Mouse (Mus musculus): ENCODE data around the gene Bmt2.

DNA sequence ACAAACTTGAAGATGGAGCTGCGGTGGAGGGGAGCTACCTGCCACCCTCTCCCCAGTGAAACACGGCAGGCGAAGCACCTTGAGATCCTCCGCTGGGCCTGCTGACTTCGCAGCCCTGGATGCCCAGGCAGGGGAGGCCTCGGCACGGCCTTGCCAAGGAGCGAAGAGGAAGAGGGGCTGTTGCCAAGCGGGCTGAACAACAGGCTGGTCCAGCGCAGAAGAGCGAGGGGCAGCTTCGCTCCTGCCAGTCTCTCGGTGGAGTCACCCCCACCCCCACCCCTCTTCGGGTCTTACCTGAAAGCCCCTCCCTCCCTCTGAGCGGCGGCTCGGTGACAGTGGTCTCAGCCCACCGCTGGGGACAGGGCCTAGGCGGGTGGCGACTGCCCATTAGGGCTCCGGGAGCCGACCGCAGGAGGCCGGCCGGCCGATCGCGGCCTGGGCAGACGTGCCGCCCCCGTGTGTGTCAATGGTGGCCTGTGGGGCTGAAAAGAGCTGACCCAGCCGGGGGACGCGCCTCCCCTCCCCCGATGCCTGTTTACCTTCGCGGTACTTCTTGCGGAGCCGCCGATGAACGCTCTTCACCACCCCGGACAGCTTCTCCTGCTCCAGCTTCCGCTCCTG lies 515 bp downstream of the Bmt2 start:
- TF ChIP-seq CTCF (IDR thresholded peaks at IDR 0.05) (0 out of 2 replicates have a peak, but pooled peaks have one; percentile 9), EP300 (IDR thresholded peaks at IDR 0.05) (no peak)

Measured in lung, postnatal 0 days (tissue).